Mouse (Mus musculus) ES-E14 (cell line): Measurements from ENCODE around the gene Ptbp1.

ENCODE experiments used
- CHD2 ChIP-seq: IDR thresholded peaks from 2 replicates; pipeline ENCODE4 v1.6.1; 2014; ENCODE audit warnings: mild to moderate bottlenecking, low read depth, low read length, inconsistent platforms
- HCFC1 ChIP-seq: IDR thresholded peaks from 2 replicates; pipeline ENCODE4 v1.6.1; 2012; ENCODE audit warnings: low read length, inconsistent platforms, borderline replicate concordance; ENCODE audit not compliant: insufficient read depth
- MAFK ChIP-seq: IDR thresholded peaks from 2 replicates; pipeline ENCODE4 v1.6.1; 2014; ENCODE audit warnings: mild to moderate bottlenecking, low read depth, low read length, inconsistent platforms; ENCODE audit not compliant: insufficient read depth
- ZC3H11A ChIP-seq: IDR thresholded peaks from 2 replicates; pipeline ENCODE4 v1.6.1; 2012; ENCODE audit warnings: low read depth, mild to moderate bottlenecking, inconsistent platforms, low read length, borderline replicate concordance
- ZNF384 ChIP-seq: IDR thresholded peaks from 2 replicates; pipeline ENCODE4 v1.6.1; 2012; ENCODE audit warnings: low read depth, low read length, inconsistent platforms

DNA sequence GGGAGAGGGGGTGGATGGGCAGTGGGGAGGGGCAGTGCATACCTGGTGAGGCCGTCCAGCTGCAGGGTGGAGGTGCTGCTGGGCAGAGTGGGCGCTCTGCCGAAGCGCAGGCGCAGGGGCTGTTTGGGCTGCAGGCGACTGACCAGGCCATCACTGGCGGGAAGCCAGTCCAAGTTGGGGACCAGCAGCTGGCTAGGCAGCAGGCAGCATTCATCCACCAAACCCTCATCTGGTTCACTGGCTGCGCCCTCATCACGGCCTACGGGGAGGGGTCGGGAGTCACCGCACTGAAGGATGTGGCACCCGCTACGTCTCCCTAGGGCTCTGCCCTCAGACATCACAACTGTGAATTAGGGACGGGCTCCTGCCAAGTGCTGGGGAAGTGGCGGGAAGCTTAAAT lies 42.1 kb downstream of the Ptbp1 start:
- TF ChIP-seq ZC3H11A (no peak), CHD2 (no peak), ZNF384 (no peak), HCFC1 (no peak), MAFK (no peak)
